Mouse (Mus musculus): ENCODE measurements around the gene Sel1l. TPM values are rescaled to one million over a fixed set of nuclear protein-coding genes. Genes with fewer than 3 reads are reported as not detected.

The Sel1l gene
- 10 to 100 TPM; 54.5 to 55.7 TPM for total RNA-seq (2021)
- long read RNA-seq, experiment 1, full-length matches to known transcripts: 28 of 35 reads
- long read RNA-seq, experiment 1, partial matches to known transcripts: 2 of 35 reads
- long read RNA-seq, experiment 1, other reads (novel, unspliced or antisense): 5 of 35 reads
- long read RNA-seq, experiment 2, full-length matches to known transcripts: 28 of 38 reads
- long read RNA-seq, experiment 2, partial matches to known transcripts: 4 of 38 reads
- long read RNA-seq, experiment 2, other reads (novel, unspliced or antisense): 6 of 38 reads

- peak; percentile 96 to 97 for DNase-seq
- intact Hi-C loops (cut with DNase I): no loop called here
These were observed at the start of gene Sel1l for GRCm38 (mm10) chr12:91849045-91849467. Gene Sel1l, minus strand, starts transcription at chr12:91849157.

- DNase-seq: no peak
- intact Hi-C loops (cut with DNase I): no loop called here
These were observed 43.9 kb upstream of the Sel1l start for GRCm38 (mm10) chr12:91892622-91893560.

GRCm38 (mm10) chr12:91880431-91880830, 31.5 kb upstream of the Sel1l start:
- intact Hi-C loops (cut with DNase I): no loop called here
- DNase-seq: no peak

GRCm38 (mm10) chr12:91878912-91879250, 29.9 kb upstream of the Sel1l start:
- no peak for DNase-seq
- intact Hi-C loops (cut with DNase I): no loop called here

GRCm38 (mm10) chr12:91878056-91878911, 29.3 kb upstream of the Sel1l start:
- no peak for DNase-seq
- intact Hi-C loops (cut with DNase I): no loop called here

- intact Hi-C loops (cut with DNase I): no loop called here
These were observed 28.7 kb upstream of the Sel1l start for GRCm38 (mm10) chr12:91877646-91878045.

GRCm38 (mm10) chr12:91870671-91871070, 21.7 kb upstream of the Sel1l start:
- DNase-seq: no peak
- intact Hi-C loops (cut with DNase I): no loop called here

More at GRCm38 (mm10) chr12:91877646-91878045, 28.7 kb upstream of the Sel1l start:
- DNase-seq: peak; percentile 19 to 44

- intact Hi-C loops (cut with DNase I): no loop called here
- no peak for DNase-seq
These were observed 20.4 kb upstream of the Sel1l start for GRCm38 (mm10) chr12:91869352-91869751.

- DNase-seq: no peak
- intact Hi-C loops (cut with DNase I): no loop called here
These were observed 5.4 kb upstream of the Sel1l start for GRCm38 (mm10) chr12:91854330-91854729.

- intact Hi-C loops (cut with DNase I): no loop called here
- DNase-seq: peak in 1 of 2 experiments; percentile 13
These were observed 438 bp downstream of the Sel1l start for GRCm38 (mm10) chr12:91848394-91849044.

- DNase-seq: no peak
- intact Hi-C loops (cut with DNase I): no loop called here
These were observed 2.9 kb downstream of the Sel1l start for GRCm38 (mm10) chr12:91846038-91846437.

GRCm38 (mm10) chr12:91845393-91845792, 3.6 kb downstream of the Sel1l start:
- intact Hi-C loops (cut with DNase I): no loop called here
- no peak for DNase-seq

- intact Hi-C loops (cut with DNase I): no loop called here
- no peak for DNase-seq
These were observed 4.4 kb downstream of the Sel1l start for GRCm38 (mm10) chr12:91844542-91844941.

- intact Hi-C loops (cut with DNase I): no loop called here
- no peak for DNase-seq
These were observed 5.1 kb downstream of the Sel1l start for GRCm38 (mm10) chr12:91843888-91844287.

- intact Hi-C loops (cut with DNase I): no loop called here
- no peak for DNase-seq
These were observed 7.2 kb downstream of the Sel1l start for GRCm38 (mm10) chr12:91841714-91842113.

- intact Hi-C loops (cut with DNase I): no loop called here
- DNase-seq: no peak
These were observed 10.7 kb downstream of the Sel1l start for GRCm38 (mm10) chr12:91838261-91838660.

GRCm38 (mm10) chr12:91837401-91838065, 11.4 kb downstream of the Sel1l start:
- intact Hi-C loops (cut with DNase I): no loop called here
- DNase-seq: no peak

- intact Hi-C loops (cut with DNase I): no loop called here
- DNase-seq: no peak
These were observed 15.0 kb downstream of the Sel1l start for GRCm38 (mm10) chr12:91833939-91834333.

GRCm38 (mm10) chr12:91833237-91833938, 15.6 kb downstream of the Sel1l start:
- intact Hi-C loops (cut with DNase I): no loop called here
- DNase-seq: no peak

Data from heart, postnatal 14 days (tissue).